Comparison of ENCODE assay signal across 18 mouse cellular contexts in genomic region chr2:163082591-163082990, GRCm38 (mm10). TPM values are rescaled to one million over a fixed set of nuclear protein-coding genes. Genes with fewer than 3 reads are reported as not detected.
DNase-seq lines count a peak whose midpoint lies in the region; ATAC-seq and TF ChIP-seq lines count a peak whose summit lies in the region.
"Had no signal": no experiment of that assay in that cellular context is flagged by ENCODE, and none has a peak within 500 bp of the region (broad histone marks: within the 10 kb centered on the region; RNA-seq: fewer than 3 reads in every experiment).

No protein-coding gene starts in this region.

- H3K9ac ChIP-seq in heart, embryonic 14.5 days (ENCODE audit: low read length) = no peak overlapping the region
- H3K9ac ChIP-seq in liver, postnatal 0 days (replicated peaks) = no peak overlapping the region
- H3K9ac ChIP-seq: embryonic facial prominence, embryonic 13.5 days; forebrain, embryonic 13.5 days had no signal

- H3K27ac ChIP-seq in heart, embryonic 14.5 days (replicated peaks in 1 of 2; ENCODE audit: control insufficient read depth in 1 of 2, insufficient read depth in 1 of 2, low read depth in 2 of 2, low read length in 2 of 2) = no peak overlapping the region
- no peak overlapping the region for H3K27ac ChIP-seq in liver, postnatal 0 days (ENCODE audit: low read depth)
- H3K27ac ChIP-seq: embryonic facial prominence, embryonic 13.5 days; forebrain, embryonic 13.5 days; hindbrain, postnatal 0 days; midbrain, embryonic 10.5 days had no signal

- 0 out of 2 replicates have a peak, but pooled peaks have one; percentile 9 for TF ChIP-seq EP300 in liver, postnatal 0 days (IDR thresholded peaks at IDR 0.05; ENCODE audit: low read depth)

- WGBS in heart, embryonic 14.5 days = 68% methylated on average over 5 of the region's 5 CpGs
- 45% methylated on average over 5 of the region's 5 CpGs for WGBS in liver, postnatal 0 days (ENCODE audit: insufficient replicate concordance)

- H3K4me3 ChIP-seq in heart, embryonic 14.5 days (ENCODE audit: control insufficient read depth in 1 of 2, insufficient read depth in 1 of 2, low read depth in 1 of 2, low read length in 2 of 2) = no peak overlapping the region
- H3K4me3 ChIP-seq in liver, postnatal 0 days (ENCODE audit: low read depth, low read length) = no peak overlapping the region
- H3K4me3 ChIP-seq: embryonic facial prominence, embryonic 13.5 days; forebrain, embryonic 13.5 days; midbrain, embryonic 10.5 days had no signal

- H3K36me3 ChIP-seq in heart, embryonic 14.5 days (ENCODE audit: control insufficient read depth, insufficient read depth, low read length) = 0 out of 2 replicates have a peak, but pooled peaks cover 16% of the 10 kb centered on the region
- H3K36me3 ChIP-seq in liver, postnatal 0 days (replicated peaks; ENCODE audit: insufficient read depth, low read length) = peaks cover 37% of the 10 kb centered on the region

- H3K4me2 ChIP-seq in heart, embryonic 14.5 days (ENCODE audit: low read length) = no peak overlapping the region
- no peak overlapping the region for H3K4me2 ChIP-seq in liver, postnatal 0 days (ENCODE audit: low read depth, low read length)
- H3K4me2 ChIP-seq: embryonic facial prominence, embryonic 13.5 days; forebrain, embryonic 13.5 days had no signal

- peaks cover 0 to 2% of the 10 kb centered on the region in 2 experiments; a peak in 1 of 4 replicates for H3K4me1 ChIP-seq in heart, embryonic 14.5 days (ENCODE audit: control insufficient read depth in 2 of 2, insufficient read depth in 2 of 2, low read length in 2 of 2)
- H3K4me1 ChIP-seq in liver, postnatal 0 days (ENCODE audit: insufficient read depth) = no peaks in the 10 kb centered on the region
- H3K4me1 ChIP-seq: embryonic facial prominence, embryonic 13.5 days; forebrain, embryonic 13.5 days; midbrain, embryonic 10.5 days had no signal

- TF ChIP-seq CTCF in liver, postnatal 0 days (IDR thresholded peaks at IDR 0.05; ENCODE audit: low read depth) = no peak

- ATAC-seq in heart, embryonic 14.5 days (ENCODE audit: insufficient number of reproducible peaks, insufficient read depth, low FRiP score, low read depth) = 0 out of 2 replicates have a peak, but pooled peaks have one; percentile 24
- peak; percentile 76 for ATAC-seq in common myeloid progenitor, adult 5-6 weeks (replicated peaks; ENCODE audit: low read depth, poor library complexity, severe bottlenecking)
- ATAC-seq in liver, postnatal 0 days = peak; percentile 47
- ATAC-seq: forebrain, embryonic 13.5 days; hindbrain, postnatal 0 days had no signal

- H3K27me3 ChIP-seq in heart, embryonic 14.5 days (ENCODE audit: control insufficient read depth, insufficient read depth, low read length) = no peaks in the 10 kb centered on the region
- H3K27me3 ChIP-seq in liver, postnatal 0 days (ENCODE audit: insufficient read depth, low read length) = no peaks in the 10 kb centered on the region
- H3K27me3 ChIP-seq: embryonic facial prominence, embryonic 13.5 days; forebrain, embryonic 13.5 days had no signal

- no peak for DNase-seq in heart, adult 9 months (ENCODE audit: low spot score in 2 of 2)
- peak; percentile 63 for DNase-seq in kidney, postnatal 10 days
- DNase-seq in liver, postnatal 0 days = no peak
- no peak for DNase-seq in cerebellum, postnatal 14 days
- DNase-seq in urinary bladder, postnatal 36 days (ENCODE audit: low spot score in 2 of 2) = no peak
- no peak for DNase-seq in cerebellum, postnatal 25 days
- DNase-seq: cerebellum, adult 2 months; left cerebral cortex, postnatal 4 days; thymus, postnatal 25 days had no signal

- H3K9me3 ChIP-seq in heart, embryonic 14.5 days (ENCODE audit: control insufficient read depth, low read length) = no peaks in the 10 kb centered on the region
- no peaks in the 10 kb centered on the region for H3K9me3 ChIP-seq in liver, postnatal 0 days (ENCODE audit: low read length)
- H3K9me3 ChIP-seq: embryonic facial prominence, embryonic 13.5 days; forebrain, embryonic 13.5 days; midbrain, embryonic 10.5 days had no signal

RNA-seq across cellular contexts. Expression of gene Gtsf1l, which starts 5.1 kb away (rescaled TPM):
- not detected in 2 replicates for polyA plus RNA-seq in heart, embryonic 14.5 days (2014; fragmentation: Nextera tagmentation; extraction: Ambion mirVana)
- not detected in 2 replicates for total RNA-seq in common myeloid progenitor, adult 5-6 weeks (2017)
- not detected in 2 replicates for polyA plus RNA-seq in liver, postnatal 0 days (2015; fragmentation: Nextera tagmentation; extraction: Ambion mirVana)
- total RNA-seq: gastrocnemius, adult 8-10 months; hindbrain, postnatal 0 days; layer of hippocampus, postnatal 10 days; left cerebral cortex, postnatal 4 days had no signal
- polyA plus RNA-seq: cerebellum, adult 2 months; embryonic facial prominence, embryonic 13.5 days; forebrain, embryonic 13.5 days; heart, postnatal 0 days; hindbrain, postnatal 0 days; midbrain, embryonic 10.5 days had no signal

RNA-seq across cellular contexts. Expression of gene Mybl2, which starts 28.1 kb away (rescaled TPM):
- polyA plus RNA-seq in heart, embryonic 14.5 days (2014; fragmentation: Nextera tagmentation; extraction: Ambion mirVana) = 10.4 and 10.8 TPM in 2 replicates
- 18.8 and 25.9 TPM in 2 replicates for total RNA-seq in common myeloid progenitor, adult 5-6 weeks (2017)
- polyA plus RNA-seq in liver, postnatal 0 days (2015; fragmentation: Nextera tagmentation; extraction: Ambion mirVana) = 23.2 and 24.2 TPM in 2 replicates

Comparison
In these comparisons a context has a peak if more than half of its experiments do, and no peak if none do; other contexts are left out.
1. ATAC-seq: peak in every context shown above with its lines; median percentile 76 in common myeloid progenitor, adult 5-6 weeks; 47 in liver, postnatal 0 days; 24 in heart, embryonic 14.5 days.